Mouse (Mus musculus): Measurements from ENCODE around the gene Gm4631.
"Not testable (repeated sequence)": the region's sequence is repeated elsewhere in the genome, so short reads cannot be mapped to it uniquely, and the experiment has no call there.

Gm4631 gene

DNA sequence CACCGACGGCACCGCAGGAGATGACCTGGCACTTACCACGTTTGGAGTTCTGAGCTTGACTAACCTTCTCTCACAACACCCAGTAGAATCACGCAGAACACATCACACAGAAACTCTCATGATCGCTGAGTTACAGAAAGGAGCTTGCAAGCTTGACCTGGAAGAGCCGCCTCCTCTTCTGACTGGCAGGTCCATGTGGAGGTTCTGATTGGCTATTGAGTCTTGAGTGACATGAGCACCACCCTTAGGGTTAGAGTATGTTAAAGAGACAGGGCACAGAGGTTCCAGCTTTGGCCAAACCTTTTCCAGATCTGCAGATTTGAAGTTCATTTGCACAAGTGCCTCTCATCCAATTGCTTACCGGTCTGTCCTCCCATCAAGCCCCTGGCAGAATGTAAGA is at the start of gene Gm4631:
Gm4631 (minus strand) TSS at position 101 of the 400 bp plus-strand sequence.
- DNase-seq (ENCODE audit: low spot score), result not testable (repeated sequence)

DNA sequence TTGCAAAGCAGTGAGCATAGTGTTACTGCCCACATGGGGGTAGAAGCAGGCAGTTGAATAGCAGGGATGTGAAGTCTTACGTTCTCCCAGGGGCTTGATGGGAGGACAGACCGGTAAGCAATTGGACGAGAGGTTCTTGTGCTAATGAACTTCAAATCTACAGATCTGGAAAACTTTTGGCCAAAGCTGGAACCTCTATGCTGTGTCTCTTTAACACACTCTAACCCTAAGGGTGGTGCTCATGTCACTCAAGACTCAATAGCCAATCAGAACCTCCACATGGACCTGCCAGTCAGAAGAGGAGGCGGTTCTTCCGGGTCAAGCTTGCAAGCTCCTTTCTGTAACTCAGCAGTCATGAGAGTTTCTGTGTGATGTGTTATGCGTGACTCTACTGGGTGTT is 34.1 kb upstream of the Gm4631 start, which contains the start of gene Zfp968:
Zfp968 (plus strand) TSS at position 301 of the 400 bp plus-strand sequence.
- not testable (repeated sequence) for DNase-seq (ENCODE audit: low spot score)

DNA sequence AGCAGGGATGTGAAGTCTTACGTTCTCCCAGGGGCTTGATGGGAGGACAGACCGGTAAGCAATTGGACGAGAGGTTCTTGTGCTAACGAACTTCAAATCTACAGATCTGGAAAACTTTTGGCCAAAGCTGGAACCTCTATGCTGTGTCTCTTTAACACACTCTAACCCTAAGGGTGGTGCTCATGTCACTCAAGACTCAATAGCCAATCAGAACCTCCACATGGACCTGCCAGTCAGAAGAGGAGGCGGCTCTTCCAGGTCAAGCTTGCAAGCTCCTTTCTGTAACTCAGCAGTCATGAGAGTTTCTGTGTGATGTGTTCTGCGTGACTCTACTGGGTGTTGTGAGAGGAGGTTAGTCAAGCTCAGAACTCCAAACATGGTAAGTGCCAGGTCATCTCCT is 63.2 kb downstream of the Gm4631 start, which contains the start of gene Gm14440:
Gm14440 (plus strand) TSS at position 301 of the 400 bp plus-strand sequence.
- DNase-seq (ENCODE audit: low spot score), result not testable (repeated sequence)
